Mouse (Mus musculus): ENCODE measurements around the gene Mapk6.

Gene Mapk6

GRCm38 (mm10) chr9:75424358-75425150, 14.7 kb upstream of the Mapk6 start:
- no peak for DNase-seq

DNA sequence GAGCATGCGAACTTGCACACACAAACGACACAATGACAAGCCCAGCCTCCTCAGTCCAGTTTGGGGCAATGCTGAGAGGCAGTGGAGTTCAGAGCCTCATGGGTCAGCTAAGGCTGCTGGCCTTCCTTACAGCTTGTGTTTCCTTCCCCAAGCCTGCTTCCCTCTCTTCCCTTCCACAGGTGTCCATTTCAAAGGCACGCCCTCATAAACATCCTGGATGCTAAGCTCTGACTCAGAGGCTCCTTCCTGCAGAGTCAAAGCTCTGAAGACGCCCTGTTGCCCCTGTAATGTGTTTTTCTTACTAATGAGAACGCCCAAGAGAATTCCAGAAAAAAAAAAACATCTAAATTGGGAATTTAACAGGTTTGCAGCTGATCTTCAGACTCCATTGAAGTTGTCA, 13.9 kb upstream of the Mapk6 start:
- no peak for DNase-seq

DNA sequence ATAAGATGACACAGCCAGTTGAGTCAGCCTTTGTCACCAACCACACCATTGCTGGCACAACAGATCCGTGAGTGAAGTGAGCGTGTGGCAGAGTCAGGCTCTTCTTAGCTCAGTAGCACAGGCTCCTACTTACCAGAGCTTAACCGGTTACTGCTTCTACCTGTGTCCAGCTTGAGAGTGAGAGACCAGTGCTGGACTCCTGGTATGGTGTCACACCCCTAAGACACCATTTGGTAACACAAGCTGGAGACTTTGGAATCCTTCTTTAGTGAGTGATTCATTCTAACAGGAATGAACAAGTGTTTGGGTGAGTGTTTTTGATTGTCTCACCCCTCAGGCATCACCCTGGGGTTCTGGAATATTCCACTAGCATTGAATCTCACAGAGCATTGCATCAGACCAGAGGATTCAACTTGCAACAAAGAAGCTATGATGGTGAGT, 12.5 kb upstream of the Mapk6 start:
- no peak for DNase-seq

GRCm38 (mm10) chr9:75414204-75414603, 4.4 kb upstream of the Mapk6 start:
- no peak for DNase-seq

GRCm38 (mm10) chr9:75413206-75413605, 3.4 kb upstream of the Mapk6 start:
- DNase-seq: no peak

GRCm38 (mm10) chr9:75411584-75411983, 1.8 kb upstream of the Mapk6 start:
- DNase-seq: no peak

- DNase-seq: peak; percentile 59
Observed at GRCm38 (mm10) chr9:75410868-75411487, 1.2 kb upstream of the Mapk6 start.

DNA sequence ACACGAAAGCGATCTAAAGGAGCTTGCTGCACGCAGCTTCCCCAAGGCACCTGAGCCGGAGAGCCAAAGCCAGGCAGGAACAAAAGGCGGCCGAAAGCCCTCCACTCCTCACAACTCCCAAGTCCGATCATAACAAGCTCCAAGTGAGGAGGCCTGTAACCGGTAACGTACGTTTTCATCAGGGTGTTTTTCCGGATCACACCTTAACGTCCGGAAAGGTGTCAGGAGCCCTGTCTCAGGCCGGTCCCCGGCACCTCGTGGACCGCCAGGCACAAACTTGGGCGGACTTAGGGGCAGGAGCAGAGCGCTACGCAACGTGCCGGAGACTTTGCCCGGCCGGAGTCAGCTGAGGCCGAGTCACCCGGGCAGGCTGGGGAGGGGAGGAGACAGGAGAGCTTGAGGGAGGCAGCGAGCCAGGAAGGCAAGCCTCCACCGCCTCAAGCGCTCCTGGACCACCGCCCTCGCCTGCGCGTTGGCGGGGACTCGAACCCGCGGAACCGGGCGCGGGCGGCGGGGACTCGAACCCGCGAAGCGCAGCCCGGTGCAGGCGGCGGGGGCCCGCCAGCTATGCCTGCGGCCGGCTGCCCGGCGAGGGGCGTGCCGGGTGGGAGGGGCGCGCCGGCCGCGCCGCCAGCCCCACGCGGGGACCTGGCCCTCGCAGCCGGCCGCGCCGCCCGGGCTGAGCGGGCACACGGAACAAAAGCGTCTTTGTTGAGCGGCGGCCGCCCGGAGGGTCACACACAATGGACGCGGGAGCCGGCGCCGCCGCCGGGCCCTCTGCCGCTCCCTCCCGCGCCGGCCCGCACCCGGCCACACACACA, 564 bp downstream of the Mapk6 start:
- DNase-seq: peak; percentile 81

DNA sequence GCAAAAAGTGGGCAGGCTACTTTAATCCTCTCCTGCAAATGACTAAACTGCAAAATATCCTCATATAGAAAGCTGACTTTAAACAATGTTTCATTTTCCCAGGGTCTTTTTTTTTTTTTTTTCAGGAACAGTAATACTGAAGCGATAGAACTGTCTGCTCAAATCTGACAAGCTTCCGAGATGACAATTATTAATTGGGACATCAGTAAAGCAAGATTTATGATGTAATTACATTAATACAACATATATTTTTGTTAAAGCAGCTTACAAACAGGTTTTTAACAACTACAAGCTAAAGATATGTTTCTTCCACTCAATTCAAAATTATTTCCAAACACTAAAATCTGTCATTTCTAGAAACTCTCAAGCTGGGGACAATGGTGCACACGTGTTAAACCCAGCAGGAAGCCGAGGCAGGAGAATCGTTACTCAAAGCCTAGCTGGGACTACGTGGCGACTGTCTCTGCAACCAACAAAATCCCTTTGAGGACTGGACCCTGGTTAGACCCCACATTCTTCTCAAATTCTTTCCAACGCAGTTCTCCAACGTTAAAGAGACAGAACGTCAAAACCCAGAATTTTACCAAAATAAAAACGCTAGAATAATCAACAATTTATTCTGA, 1.5 kb downstream of the Mapk6 start:
- DNase-seq: no peak

DNA sequence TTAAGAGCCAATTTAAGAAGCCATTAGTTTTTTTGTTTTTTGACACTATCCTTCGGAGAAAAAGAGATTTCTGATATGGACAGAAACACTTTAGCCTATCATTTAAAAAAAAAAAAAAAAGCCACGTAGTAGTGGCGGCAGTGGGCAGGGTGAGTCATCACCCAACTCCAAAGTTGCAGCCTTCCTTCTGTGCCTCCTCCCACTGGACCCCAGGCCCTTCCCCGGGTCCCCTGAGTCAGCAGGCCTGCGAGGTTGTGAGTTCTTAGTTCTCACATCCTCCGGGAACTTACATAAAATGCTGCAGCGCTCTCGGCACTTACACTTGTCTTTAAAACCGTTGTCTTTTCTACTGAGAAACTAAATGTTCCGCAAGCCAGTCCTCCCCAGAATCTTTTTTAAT, 2.0 kb downstream of the Mapk6 start:
- DNase-seq: no peak

DNA sequence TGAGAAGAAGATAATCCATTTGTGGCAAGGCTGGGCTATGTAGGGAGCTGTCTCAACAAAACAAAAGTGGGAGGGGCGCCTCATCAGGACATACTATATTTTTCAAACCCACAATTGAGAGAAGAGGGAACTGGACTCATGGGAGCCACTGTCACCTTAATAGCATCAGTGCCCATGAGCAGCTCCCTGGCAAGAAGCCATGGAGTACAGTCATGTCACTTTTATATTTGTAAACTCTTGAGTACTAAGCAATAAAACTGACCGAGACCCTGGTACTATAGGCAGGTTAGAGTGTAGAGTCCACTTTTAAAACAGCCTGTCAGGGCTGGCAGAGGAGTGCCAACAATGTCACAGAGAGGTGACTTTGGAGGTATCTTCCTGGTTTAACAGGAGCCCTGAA, 3.7 kb downstream of the Mapk6 start:
- DNase-seq: no peak

DNA sequence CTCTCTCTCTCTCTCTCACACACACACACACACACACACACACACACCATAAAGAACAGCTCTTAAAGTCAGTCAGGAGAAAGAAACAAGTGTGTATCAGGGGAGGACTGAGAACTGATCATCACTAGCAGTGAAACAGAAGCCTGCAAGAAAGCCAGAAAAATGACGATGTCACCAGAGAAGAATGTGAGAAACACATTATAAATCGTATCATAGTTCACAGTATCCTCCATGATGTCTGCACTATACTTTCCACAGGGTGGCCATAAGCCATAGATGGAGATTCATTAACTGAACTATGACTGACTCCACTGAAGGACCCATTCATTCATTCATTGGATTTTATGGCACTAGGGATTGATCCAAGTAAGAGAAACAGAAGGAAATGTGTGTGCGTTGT, 6.3 kb downstream of the Mapk6 start:
- DNase-seq: no peak

GRCm38 (mm10) chr9:75401593-75402504, 8.0 kb downstream of the Mapk6 start:
- no peak for DNase-seq

- no peak for DNase-seq
Observed at GRCm38 (mm10) chr9:75400639-75401038, 9.2 kb downstream of the Mapk6 start.

- no peak for DNase-seq
Observed at GRCm38 (mm10) chr9:75399069-75399468, 10.7 kb downstream of the Mapk6 start.

DNA sequence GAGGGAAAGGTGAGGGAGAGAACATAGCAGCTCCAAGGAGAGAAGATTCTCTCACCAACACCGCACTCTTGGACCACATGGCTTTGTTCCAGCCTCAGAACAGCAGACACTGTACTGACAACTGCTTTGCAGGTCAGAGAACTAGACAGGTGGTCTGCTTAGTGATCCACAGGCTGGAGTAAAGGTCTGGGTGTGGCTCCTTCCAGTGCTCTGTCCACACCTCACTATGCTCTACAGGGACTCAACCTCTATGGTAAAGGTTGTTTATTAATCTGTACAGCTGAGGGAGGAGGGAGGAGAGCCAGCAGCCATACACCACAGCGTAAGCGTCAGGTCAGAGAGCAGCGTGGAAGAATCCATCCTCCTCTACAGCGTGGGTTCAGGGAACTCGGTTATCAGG, 13.8 kb downstream of the Mapk6 start:
- DNase-seq: no peak

DNA sequence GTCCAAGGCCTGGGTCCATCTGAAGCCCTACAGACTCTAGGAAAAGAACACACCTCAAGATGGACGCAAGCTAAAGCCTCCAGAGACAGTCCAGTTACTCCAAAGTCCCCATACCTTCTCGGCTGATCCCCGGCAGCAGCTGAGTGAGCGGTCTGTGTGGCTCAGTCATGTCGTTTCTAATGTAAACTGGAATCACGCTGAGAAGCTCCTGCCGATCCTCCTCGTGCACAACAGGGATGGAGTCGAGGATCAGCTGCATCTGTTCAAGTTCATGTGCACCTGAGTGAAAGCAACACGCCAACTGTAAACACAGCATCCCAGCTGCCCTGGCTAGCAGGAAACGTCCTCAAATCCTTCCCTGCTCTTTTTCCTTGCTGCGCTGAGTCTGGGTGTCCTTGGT, 16.6 kb downstream of the Mapk6 start:
- no peak for DNase-seq

GRCm38 (mm10) chr9:75385218-75385974, 24.4 kb downstream of the Mapk6 start:
- DNase-seq: no peak

DNA sequence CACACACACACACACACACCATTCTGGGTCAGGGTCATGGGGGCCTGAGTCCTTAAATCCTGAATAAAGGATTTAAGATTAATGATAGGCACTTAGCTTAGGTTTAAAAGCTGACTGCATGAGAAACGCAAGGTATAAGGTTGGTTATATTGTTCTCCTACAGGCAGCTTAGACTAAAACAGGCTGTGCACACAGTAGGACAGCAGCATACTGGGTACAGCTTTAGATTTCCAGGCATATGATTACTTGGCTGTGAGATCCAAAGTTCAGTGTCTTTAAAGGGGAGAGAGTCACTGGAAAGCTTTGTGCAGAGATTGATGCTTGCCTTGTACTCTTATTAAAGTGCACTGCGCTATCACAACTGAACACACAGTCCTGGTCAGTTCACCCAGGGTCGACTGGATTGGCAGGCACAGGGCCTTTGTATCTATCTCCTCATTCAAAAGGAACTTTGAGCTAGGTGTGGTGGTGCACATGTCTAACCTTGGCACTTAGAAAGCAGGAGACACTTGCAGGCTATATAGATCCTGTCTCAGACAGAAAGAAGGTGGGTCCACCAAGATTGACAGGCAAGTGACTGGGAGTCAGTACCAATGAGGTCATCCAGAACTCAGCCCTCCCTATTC, 25.4 kb downstream of the Mapk6 start:
- no peak for DNase-seq

- no peak for DNase-seq
Observed at GRCm38 (mm10) chr9:75383785-75384184, 26.0 kb downstream of the Mapk6 start.

GRCm38 (mm10) chr9:75382825-75383224, 27.0 kb downstream of the Mapk6 start:
- no peak for DNase-seq

All from cerebellum, adult 11-12 months (tissue).